Mouse (Mus musculus): ENCODE results near the gene Ube2z.

Gene Ube2z

DNA sequence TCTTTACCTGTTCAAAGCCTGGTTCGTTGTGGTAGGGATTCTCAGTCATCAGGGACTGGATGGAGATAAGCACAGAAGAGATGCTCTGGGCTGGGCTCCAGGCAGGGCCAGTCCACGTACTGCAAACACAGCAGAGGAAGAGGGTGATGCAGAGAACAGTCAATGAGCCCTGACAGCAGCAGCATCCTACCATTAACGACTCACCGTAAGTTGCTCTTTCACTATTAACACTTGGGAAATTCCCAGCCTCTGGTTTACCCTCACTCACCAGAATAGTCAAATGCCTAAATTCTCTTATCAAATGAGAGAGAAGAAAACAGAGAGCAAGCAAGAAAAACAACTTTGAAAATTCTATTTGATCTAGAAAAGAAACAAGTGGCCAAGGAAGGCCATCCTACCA, 6.9 kb downstream of the Ube2z start:
- DNase-seq (ENCODE audit: low spot score), result no peak

DNA sequence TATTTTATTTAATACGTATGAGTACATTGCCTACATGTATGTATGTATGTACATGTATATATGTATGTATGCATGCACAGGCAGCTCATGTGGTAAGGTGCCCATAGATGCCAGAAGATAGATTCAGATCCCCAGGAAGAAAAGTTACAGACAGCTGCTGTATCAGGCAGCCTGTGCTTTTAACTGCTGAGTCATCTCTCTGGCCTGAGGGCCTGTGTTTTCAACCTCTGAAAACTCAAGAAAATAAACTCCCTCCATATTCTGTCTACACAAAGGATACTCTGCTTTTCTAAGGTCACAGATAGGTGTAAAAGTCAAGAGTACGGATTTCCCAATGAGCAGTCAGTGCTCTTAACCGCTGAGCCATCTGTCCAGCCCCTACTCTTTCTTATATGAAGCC, 14.3 kb downstream of the Ube2z start:
- no peak for DNase-seq (ENCODE audit: low spot score)

DNA sequence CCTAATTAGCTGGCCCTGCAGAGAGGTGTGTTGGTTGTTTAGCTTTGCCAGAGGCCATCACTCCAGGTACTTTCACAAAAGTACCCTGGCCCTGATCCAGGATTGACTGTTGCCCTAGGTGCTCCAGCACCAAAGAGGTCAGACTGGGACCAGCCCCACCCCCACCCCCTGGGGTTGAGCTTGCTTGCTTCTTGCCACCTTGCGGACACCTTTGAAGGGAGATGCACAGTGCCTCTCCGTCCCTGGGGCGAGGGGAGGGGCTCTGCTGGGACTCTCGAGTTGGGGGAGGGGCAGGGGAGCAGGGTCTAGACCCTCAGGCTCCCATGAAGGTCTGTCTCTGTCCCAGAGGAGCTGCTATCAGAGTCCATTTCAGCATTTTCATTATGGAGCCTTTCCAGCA, 15.2 kb downstream of the Ube2z start:
- no peak for DNase-seq (ENCODE audit: low spot score)

DNA sequence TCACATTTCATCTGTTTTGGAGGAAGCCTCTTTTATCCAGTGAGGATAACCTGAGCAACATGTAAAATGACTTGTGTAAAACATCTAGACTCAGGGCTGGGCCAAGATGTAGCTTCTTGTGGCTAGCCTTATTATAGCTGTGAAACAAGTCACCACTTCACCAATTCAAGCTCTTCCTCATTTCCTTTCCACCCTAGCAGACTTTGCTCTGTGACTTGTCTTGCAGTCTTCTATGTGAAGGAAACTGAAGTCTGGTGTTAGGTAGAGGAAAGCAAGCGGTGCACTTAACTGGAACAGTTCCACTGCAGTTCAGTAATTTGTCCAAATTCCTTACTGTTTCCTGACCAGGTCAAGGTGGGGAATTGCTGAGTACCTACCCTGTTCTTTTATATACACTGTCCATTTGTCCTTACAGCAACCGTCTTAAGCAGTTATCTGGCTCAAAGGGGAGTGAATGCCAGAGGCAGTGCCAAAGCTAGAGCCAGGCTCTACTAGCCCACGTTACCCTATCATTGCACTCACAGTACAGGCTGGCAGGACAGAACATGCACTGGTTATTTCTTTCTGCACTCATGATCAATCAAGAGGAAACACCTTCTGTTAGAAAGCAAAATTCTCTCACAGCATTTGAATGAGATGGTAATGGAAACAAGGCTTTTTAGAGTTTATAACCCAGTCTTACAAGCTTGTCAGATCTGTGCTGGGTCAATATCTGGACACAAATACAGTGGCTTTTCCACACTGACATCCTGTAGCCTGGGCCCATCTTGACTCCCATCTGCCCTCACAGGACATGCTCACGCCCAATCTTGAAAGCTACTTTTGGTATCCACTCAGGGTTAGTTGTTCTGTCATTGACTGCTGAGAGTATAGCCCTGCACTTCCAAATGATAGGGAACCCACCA, 17.5 kb downstream of the Ube2z start:
- no peak for DNase-seq (ENCODE audit: low spot score)

DNA sequence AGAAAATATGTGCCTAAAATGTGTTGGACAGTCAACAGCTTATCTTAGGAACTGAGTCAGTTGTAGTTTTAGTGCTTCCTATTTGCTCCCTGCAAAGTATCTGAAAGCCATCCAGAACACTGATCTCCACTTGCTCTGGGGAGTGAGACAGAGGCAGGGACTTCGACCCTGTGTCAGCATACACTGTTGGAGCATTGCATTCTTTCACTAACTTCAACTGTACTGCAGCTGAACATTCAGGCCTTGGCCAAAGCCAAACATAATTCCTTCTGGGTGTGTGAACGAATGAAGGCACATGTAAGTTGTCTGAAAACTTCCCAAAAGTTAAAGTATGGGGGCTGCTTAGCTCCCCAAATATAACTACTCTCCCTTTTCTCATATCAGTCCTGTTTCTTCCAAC, 18.4 kb downstream of the Ube2z start:
- DNase-seq (ENCODE audit: low spot score), result no peak

DNA sequence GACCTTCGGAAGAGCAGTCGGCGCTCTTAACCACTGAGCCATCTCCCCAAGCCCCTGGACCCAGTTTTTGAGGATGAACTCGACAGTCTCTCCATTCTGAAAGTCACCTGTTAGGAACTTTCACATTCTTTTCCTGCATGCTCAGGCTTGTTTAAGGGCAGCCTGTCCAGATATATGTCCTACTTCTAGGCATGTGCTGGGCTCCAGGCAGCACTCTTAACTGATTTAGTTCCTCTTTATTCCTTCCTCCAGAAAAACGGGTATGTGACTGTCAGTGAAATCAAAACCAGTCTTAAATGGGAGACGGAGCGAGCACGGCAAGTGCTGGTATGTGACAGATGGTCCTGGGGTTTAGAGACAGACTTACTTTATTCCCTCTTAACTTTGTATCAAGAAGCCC, 19.2 kb downstream of the Ube2z start:
- no peak for DNase-seq (ENCODE audit: low spot score)

DNA sequence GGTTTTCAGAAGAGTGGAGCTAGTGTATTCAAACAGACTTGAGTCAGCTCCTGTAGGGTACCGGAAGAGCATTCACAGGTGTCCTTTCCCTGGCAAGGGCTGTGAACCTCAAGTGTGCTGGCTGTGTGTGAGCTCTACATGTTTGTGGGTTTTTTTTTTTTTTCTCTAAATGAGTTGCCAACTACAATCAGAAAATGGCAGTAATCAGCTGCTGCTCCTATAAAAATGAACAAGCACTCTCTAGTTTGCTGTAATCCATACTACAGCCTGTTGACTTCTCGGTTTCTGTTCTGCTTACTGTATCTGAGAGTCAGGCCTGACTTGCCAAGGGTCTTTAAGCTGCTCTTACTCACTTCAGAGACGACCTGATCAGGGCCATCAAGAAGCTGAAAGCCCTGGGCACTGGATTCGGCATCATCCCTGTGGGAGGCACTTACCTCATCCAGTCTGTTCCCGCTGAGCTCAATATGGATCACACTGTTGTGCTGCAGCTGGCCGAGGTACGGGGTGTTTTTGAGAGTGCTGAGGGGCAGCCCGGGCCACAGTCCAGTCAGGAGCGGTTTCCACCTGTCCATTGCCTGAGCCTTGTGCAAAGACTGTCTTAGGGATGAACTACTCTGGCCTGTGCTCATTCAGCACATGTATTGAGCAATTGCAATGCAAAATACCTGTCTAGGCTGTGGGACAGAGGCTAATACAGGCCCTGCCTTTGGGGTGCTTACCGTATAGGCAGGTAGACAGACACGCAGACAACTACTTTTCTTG, 20.2 kb downstream of the Ube2z start:
- DNase-seq (ENCODE audit: low spot score), result no peak

DNA sequence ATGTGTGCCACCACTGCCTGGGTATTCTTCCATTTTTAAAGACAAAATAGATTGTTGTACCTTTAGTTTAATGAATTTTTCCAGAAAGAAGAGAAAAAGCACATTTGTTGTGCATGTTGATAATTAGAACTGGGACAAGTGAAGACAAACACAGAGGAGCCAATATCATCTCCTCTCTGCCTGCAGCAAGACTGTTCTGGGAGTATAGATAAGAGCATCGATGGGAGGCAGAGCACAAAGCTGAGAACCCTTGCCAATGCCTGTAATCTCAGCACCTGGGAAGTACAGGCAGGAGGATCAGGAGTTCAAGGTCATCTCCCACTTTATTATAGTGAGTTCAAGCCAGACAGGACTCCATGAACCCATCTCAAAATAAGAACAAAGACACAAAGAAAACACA, 26.6 kb downstream of the Ube2z start:
- peak; percentile 33 for DNase-seq (ENCODE audit: low spot score)

DNA sequence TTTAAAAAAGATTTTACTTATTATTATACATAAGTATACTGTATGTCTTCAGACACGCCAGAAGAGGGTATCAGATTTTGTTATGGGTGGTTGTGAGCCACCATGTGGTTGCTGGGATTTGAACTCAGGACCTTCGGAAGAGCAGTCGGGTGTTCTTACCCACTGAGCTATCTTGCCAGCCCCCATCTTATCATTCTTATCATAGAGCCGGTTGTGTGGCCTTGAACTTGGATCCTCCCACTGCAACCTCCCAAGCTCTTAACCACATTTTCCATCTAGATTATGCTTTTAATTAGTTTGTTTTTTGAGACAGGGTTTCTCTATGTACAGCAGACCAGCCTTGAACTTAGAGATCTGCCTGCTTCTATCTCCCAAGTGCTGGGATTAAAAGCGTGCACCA, 27.7 kb downstream of the Ube2z start:
- DNase-seq (ENCODE audit: low spot score), result no peak

DNA sequence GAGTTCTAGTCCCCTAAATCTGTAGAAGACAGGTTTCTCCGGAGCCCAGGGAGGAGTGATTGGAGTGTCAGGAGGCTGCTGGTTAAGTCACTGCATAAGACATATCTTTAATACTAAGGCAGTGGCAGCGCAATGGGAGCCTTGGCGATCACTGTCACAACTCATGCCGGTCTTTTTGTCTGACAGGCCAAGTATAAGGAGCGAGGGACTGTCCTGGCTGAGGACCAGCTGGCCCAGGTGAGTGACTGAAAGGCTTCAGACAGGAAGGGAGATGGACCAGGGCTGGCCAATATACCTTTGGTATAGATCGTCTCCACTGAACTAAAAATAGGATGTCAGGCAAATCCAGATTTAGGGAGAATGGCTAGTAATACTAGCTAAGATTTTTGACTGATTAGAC, 30.1 kb downstream of the Ube2z start:
- DNase-seq (ENCODE audit: low spot score), result peak; percentile 23

DNA sequence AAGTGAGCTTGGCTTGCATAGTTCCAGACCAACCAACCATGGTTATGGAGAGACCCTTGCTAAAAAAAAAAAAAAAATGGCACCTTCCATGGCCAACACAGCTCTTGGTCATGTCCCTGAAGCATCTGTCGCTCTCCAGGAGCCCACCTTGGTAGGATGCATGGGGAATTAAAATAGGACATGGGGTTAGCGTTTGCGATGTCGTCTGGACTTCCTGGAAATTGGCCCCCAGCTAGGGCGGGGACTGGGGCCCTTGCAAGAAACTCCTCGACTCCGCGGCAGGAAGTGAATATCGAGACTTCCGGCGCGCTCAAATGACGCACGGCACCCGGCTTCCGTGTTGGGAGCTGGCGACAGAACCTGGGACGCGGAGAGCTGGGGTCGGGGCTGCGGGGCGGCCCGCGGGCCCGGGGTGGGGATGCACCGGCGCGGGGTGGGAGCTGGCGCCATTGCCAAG, 30.6 kb downstream of the Ube2z start, which contains the start of gene Snf8:
Gene Snf8, plus strand, starts transcription at position 290 of the 457 bp plus-strand sequence.
- peak; percentile 93 for DNase-seq (ENCODE audit: low spot score)

DNA sequence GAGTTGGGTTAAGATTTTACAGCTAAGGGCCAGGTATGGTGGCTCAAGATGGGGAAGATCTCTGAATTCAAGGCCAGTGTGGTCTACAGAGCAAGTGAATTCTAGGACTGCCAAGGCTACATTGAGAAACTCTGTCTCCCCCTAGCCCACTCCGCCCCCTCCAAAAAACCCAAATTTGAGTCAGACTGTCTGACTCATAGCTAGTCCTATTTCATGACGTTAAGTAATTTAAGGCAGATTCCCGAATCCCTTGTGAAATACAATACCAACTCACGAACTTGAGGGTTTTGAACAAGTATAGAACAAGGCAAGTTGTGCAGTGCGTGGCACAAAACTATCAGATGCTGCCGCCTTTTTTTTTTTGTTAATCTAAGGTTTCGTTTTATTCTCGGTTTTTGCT, 31.1 kb downstream of the Ube2z start:
- DNase-seq (ENCODE audit: low spot score), result no peak

DNA sequence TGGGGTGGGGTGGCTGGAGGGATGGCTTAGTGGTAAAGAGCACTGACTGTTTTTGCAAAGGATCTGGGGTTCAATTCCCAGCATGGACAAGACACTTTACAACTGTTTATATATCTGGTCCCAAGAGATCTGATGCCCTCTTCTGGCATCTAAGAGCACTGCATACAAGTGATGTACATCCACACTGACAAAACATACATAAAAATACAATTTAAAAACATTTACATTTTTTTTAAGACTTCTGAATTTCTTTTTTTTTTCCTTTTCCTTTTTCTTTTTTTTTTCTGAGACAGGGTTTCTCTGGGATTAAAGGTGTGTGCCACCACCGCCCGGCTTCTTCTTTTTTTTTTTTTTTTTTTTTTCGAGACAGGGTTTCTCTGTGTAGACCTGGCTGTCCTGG, 31.9 kb downstream of the Ube2z start:
- no peak for DNase-seq (ENCODE audit: low spot score)

DNA sequence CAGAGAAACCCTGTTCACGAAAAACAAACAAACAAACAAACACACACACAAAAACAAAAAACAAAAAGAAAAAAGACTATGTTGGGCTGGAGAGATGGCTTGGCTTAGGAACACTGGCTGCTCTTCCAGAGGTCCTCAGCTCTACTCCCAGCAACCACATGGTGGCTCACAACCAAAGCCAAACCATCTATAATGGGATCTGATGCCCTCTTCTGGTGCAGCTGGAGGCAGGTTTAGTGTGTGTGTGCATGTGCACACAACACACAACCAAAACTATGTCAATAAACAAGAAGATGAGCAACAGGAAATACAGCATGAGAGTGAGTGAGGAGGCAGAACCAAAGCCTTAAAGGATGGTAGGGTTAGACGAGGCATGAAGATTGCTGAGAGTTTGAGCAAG, 33.5 kb downstream of the Ube2z start:
- DNase-seq (ENCODE audit: low spot score), result no peak

DNA sequence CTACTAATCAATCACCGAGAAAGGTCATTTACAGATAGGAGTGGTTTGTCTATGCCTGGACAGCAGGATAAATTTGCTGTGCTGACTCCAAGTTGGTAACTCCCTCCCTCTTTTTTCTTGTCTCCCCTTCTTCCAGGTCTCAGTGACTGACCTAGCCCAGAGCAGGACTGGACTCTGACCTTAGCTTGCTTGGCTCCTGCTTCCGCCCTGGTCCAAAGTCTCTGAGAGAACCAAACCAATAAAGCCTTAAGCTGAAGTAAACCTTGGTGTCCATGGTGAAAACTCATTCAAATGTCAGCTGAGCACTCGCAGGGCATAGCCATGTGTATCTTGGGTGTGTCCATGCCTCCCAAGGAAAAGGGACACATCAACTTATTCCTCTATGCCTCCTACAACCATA, 34.6 kb downstream of the Ube2z start:
- no peak for DNase-seq (ENCODE audit: low spot score)

DNA sequence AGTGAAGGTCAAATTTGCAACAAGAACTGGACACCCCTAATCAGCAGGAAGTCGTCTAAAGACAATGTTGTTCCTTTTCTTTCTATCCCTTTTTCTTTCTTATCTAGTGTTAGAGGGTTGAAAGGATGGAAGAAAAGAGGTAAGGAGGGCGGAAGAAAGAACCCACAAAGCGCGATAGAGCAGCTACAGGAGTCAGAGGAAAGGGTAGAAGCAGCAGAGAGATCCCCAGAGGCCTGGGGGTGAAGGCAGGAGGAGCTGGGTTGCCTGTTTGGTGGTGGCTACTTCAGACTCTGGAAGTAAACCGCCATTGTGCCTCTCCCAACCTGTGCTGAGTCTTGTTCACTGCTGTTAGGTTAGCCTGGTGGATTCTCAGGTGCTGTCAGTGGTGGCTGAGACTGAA, 37.1 kb downstream of the Ube2z start:
- DNase-seq (ENCODE audit: low spot score), result no peak

DNA sequence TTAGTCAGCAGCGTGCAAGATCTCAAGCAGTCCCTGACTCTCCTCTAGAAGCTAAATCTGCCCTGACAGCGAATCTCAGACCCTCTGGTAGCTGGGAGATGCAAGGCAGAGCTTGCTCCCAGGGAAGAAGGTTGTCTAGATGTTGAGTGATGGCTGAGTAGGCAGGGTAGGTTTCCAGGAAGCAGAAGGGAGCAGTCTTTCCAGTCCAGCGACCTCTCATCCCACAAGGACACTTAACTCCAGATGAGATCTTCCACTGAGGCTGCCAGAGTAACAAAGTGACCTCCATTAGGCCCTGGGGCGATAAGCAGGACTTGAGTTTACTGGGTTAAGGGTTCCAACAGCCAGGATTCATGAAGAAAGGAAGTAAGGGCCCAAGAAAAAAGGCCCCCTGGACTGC, 44.6 kb downstream of the Ube2z start:
- DNase-seq (ENCODE audit: low spot score), result no peak

DNA sequence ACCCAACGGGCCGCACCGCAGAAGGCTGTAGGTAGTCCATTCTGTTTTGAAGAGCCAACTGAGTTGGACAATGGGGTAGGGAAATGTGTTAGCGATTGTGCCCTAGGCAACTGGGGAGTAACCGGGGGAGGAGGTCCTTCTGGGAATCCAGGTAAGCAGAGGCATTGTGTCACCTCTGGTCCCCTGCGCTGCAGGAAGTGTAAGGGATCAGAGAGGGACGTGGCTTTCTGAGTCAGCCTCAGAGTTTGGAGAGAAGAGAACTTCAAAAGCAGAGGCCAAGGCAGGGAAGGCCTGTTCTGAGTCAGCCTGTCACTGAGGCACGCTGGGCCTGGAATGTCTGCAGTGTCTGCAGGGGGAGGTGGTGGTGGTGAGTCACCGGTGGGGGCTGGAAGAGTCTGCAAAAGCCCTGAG, 47.2 kb downstream of the Ube2z start:
- DNase-seq (ENCODE audit: low spot score), result no peak

DNA sequence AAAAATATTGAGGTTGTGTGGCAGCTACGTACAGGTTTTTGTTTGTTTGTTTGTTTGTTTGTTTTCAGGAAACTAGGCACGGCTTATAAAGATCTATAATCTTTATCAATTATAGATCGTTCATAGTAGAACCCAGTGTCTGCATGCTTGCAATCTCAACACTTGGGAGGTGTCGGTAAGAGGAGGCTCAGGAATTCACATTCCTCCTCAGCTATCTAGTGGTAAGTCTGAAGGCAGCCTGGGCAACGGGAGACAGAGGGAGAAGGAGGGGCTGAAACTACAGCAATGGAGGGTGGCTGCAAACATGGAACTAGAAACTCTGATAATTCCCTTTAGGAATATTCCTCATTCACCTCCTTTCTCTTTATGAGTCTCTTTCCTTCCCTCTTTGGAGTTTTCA, 49.8 kb downstream of the Ube2z start:
- no peak for DNase-seq (ENCODE audit: low spot score)

DNA sequence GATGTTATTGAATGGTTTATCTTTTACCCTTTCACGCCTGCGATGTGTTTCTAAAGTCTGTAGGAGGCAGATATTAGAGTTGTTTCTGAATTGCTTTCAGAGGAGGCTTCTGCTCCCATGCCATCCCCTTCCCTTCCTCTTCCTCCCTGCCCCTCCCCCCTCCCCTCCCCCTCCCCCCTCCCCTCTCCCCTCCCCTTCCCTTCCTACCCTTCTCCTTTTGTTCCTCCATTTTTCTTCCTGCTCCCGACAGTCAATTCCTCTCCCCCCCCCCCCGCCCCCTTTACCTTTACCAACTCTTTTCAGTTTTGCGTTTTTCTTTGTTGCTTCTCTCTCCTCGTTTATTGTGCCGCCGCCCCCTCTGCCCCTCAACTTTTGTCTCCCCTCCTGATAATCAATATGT, 53.2 kb downstream of the Ube2z start:
- DNase-seq (ENCODE audit: low spot score), result no peak

DNA sequence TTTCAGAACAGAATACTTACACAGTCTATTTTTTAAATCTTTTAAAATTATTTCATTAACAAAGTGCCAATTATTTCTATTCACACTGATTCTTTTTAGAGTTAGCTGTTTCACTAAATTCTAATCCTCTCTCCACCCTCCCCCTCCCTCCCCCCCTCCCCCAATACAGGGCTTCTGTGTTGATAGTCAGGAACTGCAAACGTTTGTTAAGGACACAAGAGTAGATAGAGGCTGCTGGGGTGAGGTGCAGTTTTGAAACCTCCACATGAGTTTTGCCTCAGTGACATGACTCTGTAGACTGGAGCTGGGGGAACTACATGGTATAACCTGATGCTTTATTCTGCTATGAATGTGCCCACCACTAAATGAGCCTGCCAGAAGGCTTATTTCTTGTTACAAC, 56.4 kb downstream of the Ube2z start:
- peak; percentile 38 for DNase-seq (ENCODE audit: low spot score)

DNA sequence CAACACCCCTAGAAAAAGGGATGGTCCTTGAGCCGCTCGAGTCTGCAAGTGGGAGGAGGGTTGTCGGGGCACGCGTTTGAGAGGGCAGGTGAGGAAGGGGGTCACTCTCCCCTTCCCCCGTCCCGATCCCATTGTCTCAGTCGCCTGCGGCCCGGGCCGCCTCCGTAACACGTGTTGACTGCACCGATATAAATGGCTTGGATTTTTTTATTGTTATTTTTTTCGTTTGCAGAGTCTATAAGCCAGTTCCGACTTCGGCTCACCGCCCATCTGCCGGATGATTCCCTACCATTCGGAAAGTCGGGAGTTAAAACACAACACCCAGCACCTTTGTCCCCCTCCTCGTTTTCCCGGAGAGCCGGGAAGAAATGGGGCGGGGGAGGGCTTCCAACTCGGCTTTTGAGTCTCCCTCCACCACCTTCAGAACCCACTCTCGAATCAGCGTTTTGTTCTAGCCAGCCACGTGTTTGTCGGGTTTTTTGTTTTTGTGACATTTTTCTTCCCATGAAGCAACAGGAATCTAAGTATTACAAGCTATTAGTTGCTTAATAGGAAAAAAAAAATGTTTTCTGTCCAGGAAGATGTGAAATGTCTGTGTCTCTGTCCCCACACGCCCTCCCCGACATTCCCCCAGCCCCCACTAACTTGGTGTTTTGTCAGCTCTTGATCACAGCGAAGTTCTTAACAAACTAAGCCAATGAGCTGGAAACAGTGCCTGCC, 57.5 kb downstream of the Ube2z start:
- no peak for DNase-seq (ENCODE audit: low spot score)

All from c-Kit-positive CD71-positive TER-119-positive erythroid progenitor cells, embryonic 14.5 days (primary cell).